Mouse (Mus musculus): ENCODE measurements around the gene Syne3.

GRCm38 (mm10) chr12:104986781-104987180 lies 22.8 kb downstream of the Syne3 start:
- no peak for TF ChIP-seq MAFK (IDR thresholded peaks at IDR 0.05; ENCODE audit: insufficient read depth, low read depth, low read length)
- no peak for TF ChIP-seq CHD2 (IDR thresholded peaks at IDR 0.05; ENCODE audit: low read depth, low read length)
